Mouse (Mus musculus) bone marrow macrophage, adult 2 months (primary cell): ENCODE data around the gene Ak3.

Experiments used
- CTCF ChIP-seq: IDR thresholded peaks from 2 replicates; pipeline ENCODE4 v1.5.1; 2012; ENCODE audit warnings: low read depth, mild to moderate bottlenecking, low read length, moderate library complexity
- POLR2A ChIP-seq: IDR thresholded peaks from 2 replicates; pipeline ENCODE4 v1.6.1; 2012; ENCODE audit warnings: mild to moderate bottlenecking, low read depth, low read length, borderline replicate concordance

DNA sequence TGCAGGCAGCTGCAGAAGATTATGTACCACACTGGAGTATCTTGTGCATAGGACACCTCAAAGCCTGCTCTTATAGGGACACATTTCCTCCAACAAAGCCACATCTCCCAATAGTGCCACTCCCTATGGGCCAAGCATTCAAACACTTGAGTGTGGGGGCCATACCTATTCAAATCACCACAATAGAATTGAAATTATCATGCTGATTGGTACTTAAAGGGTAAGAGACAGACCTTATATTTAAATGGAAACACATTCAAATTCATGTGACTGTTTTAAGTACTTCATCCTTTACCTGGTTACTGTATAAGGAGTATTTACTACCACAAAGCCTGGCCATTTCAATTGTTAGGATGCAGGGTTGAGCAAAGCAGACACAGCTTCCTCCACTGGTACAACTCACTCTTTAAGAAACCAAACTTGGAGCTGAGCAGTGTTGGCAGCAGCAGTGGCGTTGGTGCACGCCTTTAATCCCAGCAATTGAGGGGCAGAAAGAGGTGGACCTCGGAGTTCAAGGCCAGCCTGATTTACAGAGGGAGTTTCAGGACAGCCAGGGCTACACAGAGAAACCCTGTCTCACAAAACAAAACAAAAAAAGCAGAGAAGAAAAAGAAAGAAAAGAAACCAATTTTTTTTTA is 39.6 kb downstream of the Ak3 start:
- TF ChIP-seq CTCF, result no peak
- no peak for TF ChIP-seq POLR2A
